ENCODE assay signal across 23 mouse cellular contexts in genomic region chrX:165049929-165050328, GRCm38 (mm10). TPM values are rescaled to one million over a fixed set of nuclear protein-coding genes. Genes with fewer than 3 reads are reported as not detected.
"Had no signal": no experiment of that assay in that cellular context is flagged by ENCODE, and none has a peak within 500 bp of the region (broad histone marks: within the 10 kb centered on the region; RNA-seq: fewer than 3 reads in every experiment).

No protein-coding gene starts in this region.

- H3K4me3 ChIP-seq: lung, embryonic 15.5 days; megakaryocyte, embryonic 14.5 days; midbrain, embryonic 13.5 days; midbrain, embryonic 15.5 days; neural tube, embryonic 12.5 days had no signal

- H3K4me1 ChIP-seq: lung, embryonic 15.5 days; megakaryocyte, embryonic 14.5 days; midbrain, embryonic 13.5 days; midbrain, embryonic 15.5 days; neural tube, embryonic 12.5 days had no signal

- H3K9me3 ChIP-seq: lung, embryonic 15.5 days; megakaryocyte, embryonic 14.5 days; midbrain, embryonic 13.5 days; midbrain, embryonic 15.5 days; neural tube, embryonic 12.5 days had no signal

- H3K36me3 ChIP-seq: lung, embryonic 15.5 days; midbrain, embryonic 13.5 days; midbrain, embryonic 15.5 days; neural tube, embryonic 12.5 days had no signal

- H3K4me2 ChIP-seq: lung, embryonic 15.5 days; midbrain, embryonic 11.5 days; midbrain, embryonic 13.5 days; midbrain, embryonic 15.5 days; neural tube, embryonic 12.5 days had no signal

- H3K9ac ChIP-seq: lung, embryonic 15.5 days; midbrain, embryonic 13.5 days; midbrain, embryonic 15.5 days; neural tube, embryonic 12.5 days had no signal

- H3K27ac ChIP-seq: lung, embryonic 15.5 days; macrophage; midbrain, embryonic 13.5 days; midbrain, embryonic 15.5 days; neural tube, embryonic 12.5 days had no signal

- DNase-seq: lung, adult 2 months; lung, postnatal 14 days; lung, postnatal 36 days; right cerebral cortex, postnatal 14 days; thymus, adult 18-20 months; thymus, postnatal 14 days; thymus, postnatal 36 days had no signal

- H3K27me3 ChIP-seq: lung, embryonic 15.5 days; midbrain, embryonic 13.5 days; midbrain, embryonic 15.5 days; neural tube, embryonic 12.5 days had no signal

- ATAC-seq: lung, postnatal 0 days; midbrain, embryonic 13.5 days; midbrain, embryonic 15.5 days had no signal

RNA-seq across cellular contexts. Expression of gene Gm17604, which starts 45.3 kb away (rescaled TPM):
- total RNA-seq: megakaryocyte progenitor cell, adult 5-6 weeks; midbrain, postnatal 0 days; monocyte, adult 5-6 weeks; neutrophil, adult 5-6 weeks had no signal
- polyA plus RNA-seq: lung, adult 2 months; lung, embryonic 15.5 days; lung, postnatal 0 days; macrophage; midbrain, embryonic 11.5 days; midbrain, embryonic 13.5 days; midbrain, embryonic 15.5 days; midbrain, postnatal 0 days; neural tube, embryonic 12.5 days; neural tube, embryonic 14.5 days; stomach, embryonic 14.5 days; stomach, embryonic 16.5 days; thymus, postnatal 0 days had no signal
